Mouse (Mus musculus) thymus, postnatal 10 days (tissue): ENCODE measurements around the gene Nsl1.

Source experiments
- DNase-seq, 2 experiments: peaks; one replicate each; pipeline ENCODE4 v3.0.0; 2021; ENCODE audit warnings: low spot score in 2 of 2

The Nsl1 gene

DNA sequence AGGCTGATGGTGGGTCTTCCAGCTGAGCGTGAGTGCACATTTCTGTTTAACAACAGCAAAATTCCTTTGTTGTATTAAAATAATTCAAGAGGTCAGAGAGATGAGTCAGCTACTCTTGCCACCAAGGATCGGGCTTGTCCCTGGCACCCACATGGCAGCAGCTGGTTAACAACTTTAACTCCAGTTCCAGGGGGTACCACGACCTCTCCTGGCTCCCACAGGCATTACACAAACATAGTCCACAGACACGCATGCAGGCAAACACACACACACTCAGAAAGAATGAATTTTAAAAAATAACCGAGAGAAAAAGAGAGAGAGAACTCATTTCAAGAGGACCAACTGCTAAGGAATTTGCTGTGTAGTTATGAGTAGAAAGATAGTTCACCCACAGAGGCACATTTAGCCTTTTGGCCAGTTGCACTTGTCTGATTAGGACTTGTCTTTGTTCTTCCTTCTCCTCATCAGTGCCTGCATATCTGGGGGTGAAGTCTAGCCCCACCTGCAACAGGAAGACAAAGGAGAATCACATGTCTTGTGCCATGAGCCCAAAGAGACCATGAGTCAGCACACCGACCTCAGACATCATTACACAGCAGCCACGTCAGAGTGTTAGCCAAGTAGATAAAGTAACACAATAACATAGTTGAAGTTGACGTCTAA, 7.8 kb upstream of the Nsl1 start:
- DNase-seq = no peak

DNA sequence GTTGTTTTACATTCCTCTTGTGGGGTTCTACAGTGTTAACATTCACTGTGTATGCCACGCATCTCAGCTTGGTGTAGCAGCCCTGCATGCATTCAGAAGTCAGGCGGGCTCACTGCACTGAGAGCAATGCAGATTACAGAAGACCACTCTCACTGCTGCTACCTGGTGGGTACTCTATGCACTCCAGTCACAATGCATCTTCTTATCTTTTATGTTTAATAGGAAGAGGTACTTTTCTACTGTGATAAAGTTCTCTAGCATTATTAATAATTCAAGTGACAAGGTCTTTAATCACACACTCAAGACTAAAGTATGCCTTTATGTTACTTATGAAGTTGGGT, 7.3 kb upstream of the Nsl1 start:
- DNase-seq = no peak

DNA sequence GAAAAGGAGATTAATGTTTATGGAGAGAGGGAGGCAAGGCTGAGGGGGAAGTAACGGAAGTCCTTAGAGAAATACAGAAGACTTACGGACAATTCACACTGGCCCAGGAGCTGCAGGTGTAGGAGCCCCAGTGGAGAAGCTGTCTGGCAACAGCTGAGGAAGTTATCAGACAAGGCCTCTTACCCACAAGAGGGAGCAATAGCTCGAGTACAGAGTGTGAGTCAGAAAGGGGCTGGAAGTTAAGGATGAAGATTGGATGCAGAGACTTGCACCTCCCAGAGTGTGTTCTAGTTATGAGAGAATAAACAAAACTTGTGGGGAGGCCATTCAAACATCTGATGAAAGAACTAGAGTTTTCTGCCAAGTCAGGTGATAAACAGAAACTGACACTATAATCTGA, 5.4 kb upstream of the Nsl1 start:
- DNase-seq = no peak

DNA sequence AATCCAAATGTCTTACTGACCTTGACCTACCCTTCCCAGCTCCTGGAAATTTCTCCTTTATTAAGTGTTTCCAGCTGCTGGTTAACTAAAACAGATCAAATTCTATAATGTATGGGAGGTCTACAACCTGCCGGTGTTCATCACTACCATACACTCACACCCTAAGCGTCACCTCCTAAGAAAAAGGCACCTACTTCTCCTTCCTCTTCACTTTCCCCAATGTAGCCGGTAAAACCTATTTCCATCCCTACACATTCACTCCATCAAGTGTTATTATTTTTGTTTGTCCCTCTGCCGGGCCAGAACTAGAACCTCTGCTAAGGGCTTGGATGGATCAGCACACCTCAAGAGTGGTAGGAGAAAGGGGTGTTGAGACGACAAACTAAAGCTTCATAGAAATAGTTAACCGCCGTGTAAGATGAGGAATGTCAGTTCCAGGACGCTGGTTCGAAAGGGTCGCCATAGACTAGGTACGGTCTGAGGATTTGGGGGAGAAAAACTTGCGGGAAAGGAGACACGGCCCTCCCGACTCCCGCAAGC, 501 bp upstream of the Nsl1 start:
- DNase-seq = no peak

DNA sequence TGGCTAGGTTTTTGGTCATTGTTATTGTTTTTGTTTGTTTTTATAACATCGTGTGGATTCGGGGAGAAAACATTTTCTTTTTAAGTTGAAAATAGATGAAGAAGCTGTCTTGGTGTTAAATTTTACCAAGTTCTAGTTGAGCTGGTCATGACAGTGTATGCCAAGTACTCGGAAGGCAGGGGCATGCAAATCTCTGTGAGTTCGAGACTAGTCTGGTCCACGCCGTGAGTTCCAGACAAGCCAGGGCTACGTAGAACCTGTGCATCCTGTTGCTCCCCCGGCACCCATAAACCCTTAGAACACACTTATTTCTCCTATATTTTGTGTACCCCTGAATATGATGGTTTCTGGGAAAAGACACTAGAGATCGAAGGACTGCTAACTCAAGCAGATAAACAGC, 888 bp downstream of the Nsl1 start:
- no peak for DNase-seq

DNA sequence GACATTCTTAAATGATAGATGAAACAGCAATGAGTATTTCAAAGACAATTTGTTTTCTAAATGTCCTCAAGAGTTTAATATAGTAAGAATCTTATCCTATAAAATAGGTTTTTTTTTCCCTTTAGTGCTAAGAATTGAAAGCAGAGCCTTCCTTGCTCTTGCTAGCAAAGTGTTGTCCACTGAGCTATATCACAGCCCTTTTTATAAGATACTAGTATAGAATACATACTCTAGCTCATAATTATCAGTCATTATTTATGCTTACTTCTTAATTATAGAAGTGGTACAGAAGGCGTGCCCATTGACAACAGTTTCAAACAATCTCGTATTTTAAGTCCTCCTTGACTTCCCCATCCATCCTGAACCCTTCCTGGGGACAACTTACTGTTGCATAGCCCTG, 1.7 kb downstream of the Nsl1 start:
- DNase-seq = no peak

DNA sequence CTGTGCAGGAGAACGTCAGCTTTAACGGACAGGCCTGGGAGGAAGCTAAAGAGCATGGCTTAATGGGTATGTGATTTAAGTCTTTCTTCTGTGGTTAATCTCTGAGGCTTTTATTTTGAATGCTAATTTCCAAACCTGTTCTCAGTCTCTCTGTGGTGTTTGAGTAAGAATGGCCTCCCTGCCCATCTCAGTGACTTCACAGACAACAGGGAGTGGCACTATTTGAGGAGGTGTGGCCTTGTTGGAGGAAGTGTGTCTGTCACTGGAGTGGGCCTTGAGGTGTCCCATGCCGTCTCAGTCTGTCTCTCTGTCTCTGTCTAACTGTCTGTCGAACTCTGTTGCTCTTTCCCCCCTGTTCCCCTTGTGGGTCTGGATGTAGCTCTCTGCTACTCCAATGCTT, 2.4 kb downstream of the Nsl1 start:
- no peak for DNase-seq

DNA sequence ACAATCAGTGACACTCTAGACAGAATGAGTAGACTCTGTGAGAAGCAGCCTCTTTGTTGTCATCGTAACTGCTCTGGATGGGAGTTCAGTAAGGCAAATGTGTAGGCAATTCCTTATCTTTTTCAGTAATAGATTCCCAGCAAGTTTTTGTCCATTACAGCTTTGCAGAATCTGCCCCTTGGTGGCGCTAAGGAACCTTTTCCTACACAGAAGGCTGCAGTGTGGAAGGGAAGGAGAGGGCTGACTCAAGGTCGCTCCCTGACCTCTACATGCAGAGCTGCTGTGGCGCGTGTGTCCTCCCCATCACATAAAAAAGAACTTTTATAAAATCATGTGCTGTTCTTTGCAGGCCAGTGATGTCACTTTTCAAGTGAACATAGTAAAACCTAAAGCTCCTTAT, 5.6 kb downstream of the Nsl1 start:
- no peak for DNase-seq

DNA sequence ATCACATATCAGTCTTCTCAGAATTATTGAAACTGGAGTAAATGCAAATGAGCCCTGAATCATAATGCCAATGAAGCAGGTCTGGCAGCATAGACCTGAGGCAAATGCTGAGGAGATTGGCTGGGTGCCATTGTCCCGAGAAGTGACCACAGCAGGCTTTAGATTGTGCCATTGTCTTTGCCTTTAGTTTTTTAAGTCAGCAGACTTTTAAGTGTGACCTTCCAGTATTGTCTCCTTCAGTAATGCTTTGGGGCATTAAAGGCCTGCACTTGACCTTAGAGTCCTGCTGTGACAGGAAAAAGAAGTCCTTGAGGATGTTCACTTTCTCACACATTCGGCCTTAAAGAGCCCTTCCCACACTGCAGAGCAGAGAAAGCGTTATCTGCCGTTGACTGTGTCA, 7.4 kb downstream of the Nsl1 start:
- no peak for DNase-seq

DNA sequence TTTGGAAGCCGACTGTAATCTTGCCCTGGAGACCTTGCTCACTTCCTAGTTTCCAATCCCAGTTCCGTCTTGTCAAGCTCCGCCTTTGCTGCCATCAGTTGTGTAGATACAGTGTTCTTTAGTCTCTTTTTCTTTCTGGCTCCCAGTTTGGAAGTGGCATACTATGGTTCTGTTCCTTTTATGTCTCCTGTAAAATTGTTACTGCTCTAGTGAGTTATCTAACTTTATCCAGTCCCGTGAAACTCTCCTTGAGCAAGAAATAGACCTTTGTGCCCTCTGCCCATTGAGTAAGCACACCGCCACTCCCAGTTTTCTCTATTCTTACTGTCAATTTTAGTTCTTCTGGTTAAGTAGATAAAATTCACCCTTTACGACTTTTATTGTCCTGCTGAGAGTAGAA, 8.8 kb downstream of the Nsl1 start:
- no peak for DNase-seq

DNA sequence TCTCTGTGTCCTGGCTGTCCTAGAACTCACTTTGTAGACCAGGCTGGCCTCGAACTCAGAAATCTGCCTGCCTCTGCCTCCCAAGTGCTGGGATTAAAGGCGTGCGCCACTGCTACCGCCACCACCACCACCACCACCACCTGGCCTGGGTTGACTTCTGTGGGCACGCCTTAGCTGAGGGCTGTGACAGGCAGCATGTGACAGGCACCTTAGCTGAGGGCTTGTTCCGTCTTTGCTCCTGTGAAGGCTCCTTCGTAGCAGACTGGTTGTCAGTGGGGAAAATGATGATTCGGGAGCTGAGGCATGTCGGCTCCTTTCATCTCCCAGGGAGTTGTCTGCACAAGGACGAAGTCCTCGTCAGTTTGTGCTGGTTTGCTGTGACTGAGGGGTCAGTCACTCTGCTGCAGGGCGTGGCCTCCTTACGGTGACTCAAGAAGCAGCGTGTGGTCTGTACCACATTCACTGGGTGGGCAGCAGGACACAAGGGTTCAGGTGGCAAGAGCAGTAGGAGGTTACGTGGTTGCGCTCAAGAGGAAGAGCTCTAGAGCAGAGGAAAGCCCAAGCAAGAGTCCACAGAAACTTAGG, 9.6 kb downstream of the Nsl1 start:
- no peak for DNase-seq

DNA sequence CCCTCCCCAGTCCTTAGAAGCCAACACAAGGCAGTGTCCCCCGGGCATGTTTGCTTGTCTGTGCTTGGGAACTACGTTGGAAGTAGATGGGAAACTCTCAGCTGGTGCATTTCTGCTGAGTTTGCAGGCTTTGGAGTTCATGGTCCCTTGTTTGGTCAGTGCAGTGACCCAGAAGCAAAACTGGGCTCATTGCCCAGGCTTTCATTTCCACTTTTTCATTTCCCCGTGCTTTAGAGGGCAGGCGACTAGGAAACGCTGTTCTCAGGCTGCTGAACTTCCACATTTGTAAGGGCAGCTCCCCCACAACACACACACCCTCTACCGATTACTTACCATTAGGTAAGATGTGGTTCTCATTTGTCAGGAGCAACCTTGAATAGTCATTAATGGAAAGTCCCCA, 10.2 kb downstream of the Nsl1 start:
- no peak for DNase-seq

DNA sequence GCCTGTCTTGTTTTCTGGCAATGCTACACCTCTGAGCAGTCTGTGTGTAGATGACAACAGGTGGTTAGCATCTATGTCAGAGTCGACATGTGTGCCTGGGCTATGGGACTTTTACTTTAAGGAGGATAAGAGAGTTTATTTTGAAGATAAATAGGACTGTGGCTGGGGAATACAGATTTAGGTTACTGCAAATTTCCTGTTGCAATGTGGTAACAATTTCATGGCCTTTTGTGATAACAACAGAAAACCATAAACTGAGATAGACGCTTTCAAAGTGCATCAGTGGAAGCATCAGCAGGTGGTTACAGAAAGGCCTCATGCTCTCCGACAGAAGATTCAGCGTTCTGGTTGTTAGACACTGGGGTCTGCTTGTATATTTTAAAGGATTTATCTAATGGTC, 10.7 kb downstream of the Nsl1 start:
- DNase-seq = no peak

DNA sequence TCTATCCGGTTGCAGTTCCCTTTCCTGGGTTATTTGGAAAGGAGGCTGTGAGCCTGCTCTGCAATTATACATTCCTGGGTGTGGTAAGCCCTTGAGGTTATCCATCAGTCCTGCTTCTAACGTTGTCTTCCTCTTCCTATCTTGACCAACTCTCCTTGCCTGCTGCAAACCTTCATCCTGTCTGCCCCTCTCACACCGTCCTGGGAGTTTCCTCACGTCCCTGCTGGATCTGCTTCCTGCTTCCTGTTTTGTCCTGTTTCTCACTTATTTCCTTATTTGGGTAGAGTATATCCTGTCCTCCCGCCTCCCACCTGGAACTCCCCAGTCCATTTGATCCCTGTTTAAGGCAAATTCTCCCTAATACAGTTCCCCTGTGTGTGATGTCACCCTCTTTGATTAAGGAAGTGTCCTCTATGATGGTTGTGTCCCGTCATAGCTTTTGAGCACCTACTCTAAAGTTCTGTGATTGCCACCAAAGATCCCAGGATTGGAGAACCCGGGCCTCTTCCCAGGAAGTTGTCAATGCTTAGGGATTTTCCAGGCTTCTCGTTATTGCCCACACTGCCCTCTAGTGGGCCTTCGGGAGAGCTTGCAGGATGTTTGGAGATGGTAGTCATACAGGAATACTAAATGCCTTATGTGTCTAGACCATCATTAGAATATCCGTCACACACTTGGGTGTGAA, 12.5 kb downstream of the Nsl1 start:
- no peak for DNase-seq

DNA sequence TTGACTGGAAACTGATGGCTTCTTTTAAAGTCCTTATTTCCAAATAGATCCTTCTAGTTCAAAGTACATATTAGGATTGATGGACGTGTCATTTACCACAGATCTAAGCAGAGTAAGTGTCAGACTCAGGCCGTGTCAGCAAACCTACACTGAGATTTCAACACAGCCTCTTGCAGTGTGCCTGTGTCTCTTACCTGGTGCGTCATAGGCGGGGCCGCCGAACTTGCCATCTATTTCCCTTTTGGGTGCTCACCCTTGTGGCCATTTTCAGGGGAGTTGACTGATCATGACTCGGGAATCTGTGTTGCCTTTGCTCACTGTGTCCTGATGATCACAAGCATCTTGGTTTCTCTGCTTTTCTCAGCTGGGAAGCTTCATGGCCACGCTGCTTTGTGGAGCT, 20.4 kb downstream of the Nsl1 start:
- no peak for DNase-seq

DNA sequence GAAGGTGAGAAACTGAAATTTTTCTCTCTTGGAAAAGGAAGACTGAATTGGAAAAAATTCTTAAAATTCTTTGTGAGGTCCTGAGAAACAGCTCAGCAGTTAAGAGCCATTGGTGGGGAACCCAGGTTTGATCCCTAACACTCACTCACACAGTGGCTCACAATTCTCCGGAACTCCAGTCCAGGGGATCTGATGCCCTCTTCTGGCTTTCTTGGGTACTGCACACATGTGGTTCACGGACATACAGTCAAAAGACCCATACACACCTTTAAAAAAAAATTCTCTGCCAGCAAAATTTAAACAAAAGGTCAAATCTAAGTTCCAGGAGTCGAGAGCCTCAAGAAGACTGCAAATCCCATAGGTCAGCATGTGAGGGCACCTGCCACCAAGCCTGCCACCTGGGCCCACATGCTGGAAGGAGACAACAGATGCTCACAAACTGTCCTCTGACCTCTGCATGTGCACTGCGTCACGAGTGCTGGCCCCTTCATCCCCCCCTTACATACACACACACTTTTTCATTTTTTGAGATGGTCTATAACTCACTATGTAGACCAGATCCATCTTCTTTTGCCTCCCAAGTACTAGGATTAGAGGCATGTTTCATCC, 22.2 kb downstream of the Nsl1 start:
- peak; percentile 16 to 61 for DNase-seq

DNA sequence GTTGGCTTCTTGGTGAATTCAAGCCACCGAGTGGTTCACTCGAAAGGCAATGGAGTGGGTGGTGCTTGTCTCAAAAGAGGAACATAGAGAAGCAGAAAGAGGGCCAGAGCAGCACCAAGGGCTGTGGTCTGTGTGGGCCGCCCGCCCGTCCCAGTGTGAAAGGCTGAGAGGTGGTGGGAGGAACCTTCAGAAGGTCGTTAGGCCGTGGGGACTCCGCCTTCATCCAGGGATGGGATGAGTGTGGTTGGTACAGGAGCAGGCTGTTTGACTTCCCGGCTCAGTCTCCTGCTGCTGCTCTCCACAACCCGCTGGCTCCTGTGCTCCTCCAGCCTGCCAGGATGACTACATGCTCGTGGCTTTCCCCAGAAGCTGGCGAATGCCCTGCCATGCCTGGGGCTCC, 22.8 kb downstream of the Nsl1 start:
- DNase-seq = no peak

DNA sequence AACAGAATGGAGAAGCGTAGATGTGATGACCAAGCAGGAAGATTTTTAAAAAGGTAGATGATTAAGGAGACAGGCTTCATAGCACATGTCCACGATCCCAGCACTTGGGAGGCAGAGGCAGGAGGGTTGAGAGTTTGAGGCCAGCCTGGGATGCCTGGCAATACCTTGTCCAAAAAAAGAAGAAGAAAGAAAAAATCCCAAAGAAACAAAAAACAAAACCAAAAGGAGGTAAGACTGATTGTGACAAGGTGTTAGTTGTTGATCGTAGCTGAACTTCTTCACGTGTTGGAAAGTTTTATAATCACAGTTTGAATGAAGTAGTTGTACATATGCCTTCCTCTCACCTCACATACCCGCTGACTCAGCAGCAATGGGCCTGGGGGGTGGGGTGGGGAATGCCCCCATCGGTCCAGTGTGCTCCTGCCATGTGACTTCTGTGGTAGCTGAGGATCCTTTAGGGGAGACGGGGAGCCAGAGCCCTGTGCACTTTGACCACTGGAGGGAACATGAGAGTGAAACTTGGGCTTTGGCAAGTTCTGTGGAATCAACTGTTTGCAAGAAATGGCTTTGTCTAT, 23.6 kb downstream of the Nsl1 start:
- no peak for DNase-seq

DNA sequence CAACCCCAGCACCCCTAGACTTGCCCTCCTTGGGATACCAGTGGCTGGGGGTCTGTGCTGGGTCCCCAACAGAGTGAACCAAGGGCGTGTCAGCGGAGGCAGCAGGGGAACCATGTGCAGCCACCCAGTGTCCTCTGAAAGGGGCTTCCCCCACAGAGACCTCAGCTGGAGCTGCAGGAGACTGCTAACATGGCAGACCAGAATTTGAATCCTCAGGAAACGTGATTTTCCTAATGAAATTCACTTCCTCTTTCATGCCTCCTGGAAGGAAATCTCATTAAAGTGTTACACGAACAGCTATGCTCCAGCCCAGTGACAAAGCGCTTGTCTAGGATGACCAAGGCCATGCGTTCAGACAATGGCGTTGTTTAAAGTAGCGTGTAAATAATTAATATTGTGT, 24.1 kb downstream of the Nsl1 start:
- no peak for DNase-seq

DNA sequence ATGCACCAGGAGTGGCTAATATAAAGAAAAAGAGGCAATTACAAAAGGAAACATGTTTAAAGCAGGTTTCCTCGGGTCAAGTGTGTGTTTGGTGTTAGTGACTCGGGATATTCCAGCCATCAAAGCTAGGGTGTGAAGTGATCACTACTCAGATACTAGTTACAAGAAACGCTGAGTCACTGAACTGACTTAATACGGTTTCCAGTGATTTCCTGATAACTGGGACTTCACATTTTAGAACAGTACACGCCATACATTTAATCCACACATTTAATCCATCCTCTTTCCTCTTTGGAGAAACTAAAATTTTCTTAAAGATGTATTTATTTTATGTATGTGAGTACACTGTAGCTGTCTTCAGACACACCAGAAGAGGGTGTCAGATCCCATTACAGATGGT, 25.1 kb downstream of the Nsl1 start:
- no peak for DNase-seq

DNA sequence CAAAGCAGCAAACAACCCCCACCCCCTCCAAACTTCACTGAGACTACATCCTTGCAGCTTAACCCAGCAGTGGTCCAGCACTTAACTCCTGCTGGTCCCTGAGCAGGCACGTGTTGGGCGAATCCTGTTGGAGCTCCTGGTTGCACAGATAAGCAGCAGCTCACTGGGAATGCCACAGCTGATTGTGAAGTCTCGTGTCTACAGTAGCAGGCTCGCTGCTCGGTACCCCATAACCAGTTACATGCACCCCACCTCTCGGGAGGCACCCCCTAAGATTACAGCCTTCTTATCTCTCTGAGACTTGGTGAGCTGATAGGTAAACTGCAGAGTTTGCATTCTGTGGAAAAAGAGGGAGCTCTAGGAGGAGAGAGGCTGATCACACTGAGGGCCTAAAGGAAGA, 26.5 kb downstream of the Nsl1 start:
- no peak for DNase-seq

DNA sequence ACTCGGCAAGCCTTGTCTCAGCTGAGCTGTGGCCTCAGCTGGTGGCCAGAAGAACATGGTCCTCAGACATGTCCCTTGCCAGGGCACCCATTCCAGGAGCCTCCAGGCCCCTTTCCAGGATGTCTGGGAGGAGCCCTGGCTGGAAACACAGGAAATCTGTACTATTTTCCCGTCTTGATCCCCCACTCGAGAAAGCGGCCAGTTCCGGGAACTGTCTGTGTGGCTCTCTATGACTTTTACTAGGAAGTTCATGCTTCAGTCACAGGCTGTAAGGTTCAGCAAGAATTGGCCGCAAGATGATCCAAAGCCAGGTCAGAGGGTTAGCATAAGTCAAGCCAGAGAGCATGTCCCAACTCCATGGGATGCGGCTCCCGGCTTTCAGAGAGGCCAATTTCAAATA, 29.2 kb downstream of the Nsl1 start:
- DNase-seq = no peak

DNA sequence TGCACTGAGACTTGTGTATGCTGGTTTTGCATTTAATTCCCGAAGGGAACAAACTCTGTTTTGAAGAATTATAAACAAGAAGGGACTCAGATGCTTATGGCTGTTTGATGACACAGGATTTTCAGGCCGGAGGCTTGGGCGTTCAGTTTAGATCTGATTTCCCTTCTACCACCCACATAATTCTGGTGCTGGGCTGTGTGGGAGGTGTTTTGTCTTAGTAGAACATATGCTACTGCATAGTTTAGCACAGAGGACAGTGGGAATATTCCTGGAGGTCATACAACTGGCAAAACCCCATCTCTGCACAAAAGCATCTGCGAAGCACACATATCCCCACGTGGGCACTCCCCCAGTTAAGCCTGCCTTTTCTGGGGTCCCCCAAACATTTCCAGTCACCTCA, 30.8 kb downstream of the Nsl1 start:
- DNase-seq = no peak
